Mouse (Mus musculus): ENCODE measurements around the gene Palm3. TPM values are rescaled to one million over a fixed set of nuclear protein-coding genes. Genes with fewer than 3 reads are reported as not detected.
A peak's percentile ranks its signal among the peaks of the same experiment; 100 is the strongest.

Gene Palm3
- total RNA-seq, 2 experiments from 2014 or later = 11.2 to 13.5 TPM

DNA sequence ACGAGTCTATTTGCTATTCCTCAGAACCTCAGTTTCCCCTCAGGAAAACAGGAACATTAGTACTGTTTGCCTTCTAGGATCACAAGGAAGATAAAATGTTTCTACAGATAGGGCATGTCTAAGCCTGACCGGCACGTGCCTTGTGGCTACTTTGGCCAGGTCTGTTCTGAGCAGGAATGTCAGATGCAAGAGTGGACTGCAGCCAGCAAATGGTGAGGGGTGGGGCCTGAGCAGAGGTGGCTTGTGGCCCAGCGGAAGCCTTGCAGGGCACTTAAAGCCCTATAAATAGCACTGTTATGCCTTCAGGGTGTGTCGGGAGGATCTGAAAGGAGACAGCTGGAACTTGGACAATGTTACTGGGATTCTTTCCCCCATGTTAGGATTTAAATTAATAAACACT, 1.8 kb downstream of the Palm3 start:
- no peak for DNase-seq (ENCODE audit: low spot score in 2 of 2)

- no peak for DNase-seq (ENCODE audit: low spot score in 2 of 2)
Measured at GRCm38 (mm10) chr8:84023631-84024030, 2.4 kb downstream of the Palm3 start.

DNA sequence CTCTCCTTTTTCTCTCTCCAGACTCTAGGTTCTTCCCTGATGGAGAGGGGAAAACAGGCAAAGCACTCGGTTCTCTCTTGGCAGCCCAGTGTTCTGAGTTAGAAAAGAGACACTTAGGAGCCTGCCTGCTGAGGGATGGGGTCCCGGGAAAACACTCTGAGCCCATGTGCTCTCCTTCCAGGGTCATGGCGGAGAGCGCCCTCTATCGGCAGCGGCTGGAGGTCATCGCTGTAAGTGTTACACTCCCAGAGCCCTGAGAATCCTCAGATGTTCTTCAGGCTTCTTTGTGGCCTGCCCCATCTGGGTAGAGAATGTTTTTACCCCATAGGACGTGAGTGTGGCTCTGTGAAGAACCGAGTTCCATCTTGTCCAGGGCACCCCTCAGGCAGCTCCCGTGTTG, 2.9 kb downstream of the Palm3 start:
- DNase-seq (ENCODE audit: low spot score in 2 of 2) = peak; percentile 63 to 65

GRCm38 (mm10) chr8:84025863-84026262, 4.6 kb downstream of the Palm3 start:
- peak; percentile 53 to 67 for DNase-seq (ENCODE audit: low spot score in 2 of 2)

GRCm38 (mm10) chr8:84027449-84027848, 6.2 kb downstream of the Palm3 start:
- no peak for DNase-seq (ENCODE audit: low spot score in 2 of 2)

DNA sequence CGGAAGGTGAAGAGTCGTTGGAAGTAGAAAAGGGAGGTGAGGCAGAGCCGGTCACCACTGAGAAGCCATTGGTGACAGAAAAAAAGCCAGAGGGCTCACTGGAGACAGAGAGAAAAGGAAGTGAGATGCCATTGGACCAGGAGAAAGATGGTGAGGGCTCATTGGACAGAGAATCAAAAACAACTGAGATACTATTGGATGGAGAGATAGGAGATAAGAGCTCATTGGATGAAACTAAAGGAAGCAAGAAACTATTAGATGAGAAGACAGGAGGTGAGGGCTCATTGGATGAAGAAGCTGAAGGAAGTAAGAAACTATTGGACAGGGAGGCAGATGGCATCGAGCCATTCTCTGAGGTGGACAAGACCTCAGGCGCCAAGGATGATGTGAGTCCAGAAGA, 8.0 kb downstream of the Palm3 start:
- no peak for DNase-seq (ENCODE audit: low spot score in 2 of 2)

DNA sequence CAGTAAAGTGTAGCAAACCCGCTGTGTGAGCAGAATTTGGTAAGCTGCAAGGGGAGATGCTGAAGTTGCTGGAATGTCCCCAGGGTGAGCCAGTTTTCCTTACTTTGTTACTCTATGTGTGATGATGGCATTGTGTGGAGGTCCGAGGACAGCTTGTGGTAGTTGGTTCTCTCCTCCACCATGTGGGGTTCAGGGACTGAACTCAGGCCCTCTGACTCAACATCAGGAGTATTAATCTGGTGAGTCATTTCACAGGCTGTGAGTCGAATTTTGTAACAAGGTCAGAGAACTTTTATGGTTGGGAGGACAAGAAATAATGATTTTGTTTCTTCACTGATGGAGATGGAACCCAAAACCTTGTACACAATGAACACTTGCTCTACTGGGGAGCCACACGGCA, 11.5 kb downstream of the Palm3 start:
- no peak for DNase-seq (ENCODE audit: low spot score in 2 of 2)

GRCm38 (mm10) chr8:84038015-84038414, 16.7 kb downstream of the Palm3 start:
- DNase-seq (ENCODE audit: low spot score in 2 of 2) = no peak

DNA sequence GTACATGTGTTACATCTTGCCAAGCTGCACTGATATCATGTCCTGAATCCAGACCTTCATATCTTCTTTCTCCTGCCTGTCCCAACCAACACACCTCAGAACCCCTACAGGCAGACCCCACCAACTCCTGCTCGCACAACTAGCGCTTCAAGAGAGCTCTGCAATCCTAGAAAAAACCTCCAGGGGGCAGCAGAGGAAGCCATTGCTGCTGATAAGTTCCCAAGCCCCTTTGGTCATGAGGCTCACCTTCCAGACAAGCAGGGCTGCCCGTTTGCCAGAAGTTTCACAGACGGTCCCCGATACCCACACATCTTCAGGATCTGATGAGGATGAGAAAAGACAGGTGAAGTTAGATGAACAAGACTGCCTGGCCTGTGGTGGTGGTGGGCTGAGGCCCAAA, 17.8 kb downstream of the Palm3 start:
- DNase-seq (ENCODE audit: low spot score in 2 of 2) = peak; percentile 84 to 85

DNA sequence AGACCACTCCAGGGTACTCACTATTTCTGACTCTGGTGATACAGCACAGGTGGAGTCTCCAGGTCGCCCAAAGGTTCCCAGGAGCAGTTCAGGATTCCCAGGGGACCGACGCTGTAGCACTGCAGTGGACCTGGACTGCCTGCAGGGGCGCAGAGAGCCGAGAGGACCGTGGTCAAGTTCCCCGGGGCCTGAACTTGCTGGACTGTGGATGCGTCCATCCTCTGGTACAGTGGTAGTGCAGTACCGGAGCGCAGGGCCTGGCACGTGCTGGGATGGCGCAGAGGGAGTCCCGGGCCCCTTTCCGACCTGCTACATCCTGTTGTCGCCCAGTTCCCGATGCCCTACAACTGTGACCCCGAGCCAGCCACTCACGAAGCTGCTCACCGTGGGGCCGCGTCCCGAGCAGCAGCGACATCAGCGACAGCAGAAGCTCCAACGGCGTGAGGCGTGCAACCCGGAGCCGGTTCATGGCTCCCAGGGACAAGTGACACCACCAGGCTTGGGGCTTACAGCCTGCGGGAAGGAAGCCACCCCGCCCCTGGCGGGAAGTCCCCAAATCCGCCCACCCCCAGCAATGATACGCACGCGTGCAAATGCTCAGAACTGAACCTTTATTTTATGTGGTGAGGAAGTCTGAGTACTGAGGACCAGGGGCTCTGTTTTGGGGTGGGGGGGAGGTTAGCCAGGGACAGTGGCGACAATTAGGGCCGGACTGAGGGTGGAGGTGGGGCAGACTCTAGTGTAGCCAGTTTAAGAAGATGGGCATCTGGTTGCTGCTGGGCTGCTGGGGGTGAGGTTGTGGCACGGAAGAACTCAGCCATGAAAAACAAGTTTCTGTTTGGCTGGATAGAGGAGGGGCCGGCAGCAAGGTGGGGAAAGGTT, 21.0 kb downstream of the Palm3 start, which contains the start of gene Il27ra:
Gene Il27ra (minus strand): TSS at position 524 of the 882 bp plus-strand sequence.
- DNase-seq (ENCODE audit: low spot score in 2 of 2) = peak; percentile 59 to 66

DNA sequence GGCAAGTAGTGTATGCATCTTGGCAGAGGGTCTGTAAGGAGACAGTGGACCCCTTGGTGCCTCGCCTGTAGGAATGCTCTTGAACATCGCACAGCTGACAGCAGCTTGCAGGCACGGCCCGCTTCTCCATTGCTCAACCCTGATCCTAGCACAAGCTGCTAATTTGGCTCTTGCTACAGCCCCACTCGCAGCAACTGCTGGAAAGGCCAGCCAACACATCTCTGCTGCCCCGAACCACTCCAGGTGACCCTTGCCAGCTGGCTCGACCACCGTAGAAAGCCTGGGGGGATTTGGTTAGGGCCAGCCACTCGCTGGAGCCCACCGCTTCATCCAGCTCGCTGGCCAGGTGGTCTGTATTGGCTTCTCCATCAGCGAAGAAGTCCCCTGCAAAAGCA, 21.7 kb downstream of the Palm3 start:
- peak in 1 of 2 experiments; percentile 34 for DNase-seq (ENCODE audit: low spot score in 2 of 2)

- no peak for DNase-seq (ENCODE audit: low spot score in 2 of 2)
Measured at GRCm38 (mm10) chr8:84044103-84044502, 22.8 kb downstream of the Palm3 start.

DNA sequence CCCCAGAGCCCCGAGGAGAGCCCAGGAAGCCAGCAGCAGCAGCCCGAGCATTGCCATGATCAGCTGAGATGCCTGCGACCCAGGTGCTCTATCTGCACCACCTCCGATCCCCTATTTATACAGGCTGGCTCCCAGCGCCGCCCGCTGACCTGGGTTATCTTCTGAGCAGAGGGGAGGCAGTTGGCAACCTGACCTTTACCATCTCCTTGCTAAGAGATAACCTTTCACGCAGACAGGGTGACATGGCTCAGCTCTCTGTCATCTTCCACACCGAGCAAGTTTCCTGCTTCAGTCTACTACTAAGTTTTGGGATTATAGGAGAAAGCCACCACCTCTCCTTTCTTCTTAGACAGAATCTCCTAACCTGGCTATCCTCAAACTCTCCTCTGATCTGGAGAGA, 23.6 kb downstream of the Palm3 start, which contains the start of gene Rln3:
Gene Rln3 (minus strand): TSS at position 101 of the 400 bp plus-strand sequence.
- DNase-seq (ENCODE audit: low spot score in 2 of 2) = no peak

DNA sequence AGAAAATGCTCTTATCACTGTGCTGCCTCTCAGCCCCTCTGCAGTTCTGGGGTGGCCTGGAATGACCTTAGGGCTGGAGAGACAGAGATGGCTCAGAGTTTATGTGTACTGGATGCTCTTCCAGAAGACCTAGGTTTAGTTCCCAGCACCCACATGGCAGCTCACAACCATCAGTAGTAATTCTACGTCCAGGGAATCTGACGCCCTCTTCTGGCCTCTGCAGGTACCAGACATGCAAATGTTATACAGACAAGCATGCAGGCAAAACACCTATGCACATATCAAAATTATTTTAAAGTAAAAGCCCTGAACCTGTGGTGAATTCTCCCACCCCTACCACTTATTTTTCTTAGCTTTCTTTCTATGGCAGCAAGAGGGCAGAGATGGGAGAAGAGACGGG, 25.2 kb downstream of the Palm3 start:
- DNase-seq (ENCODE audit: low spot score in 2 of 2) = no peak

- no peak for DNase-seq (ENCODE audit: low spot score in 2 of 2)
Measured at GRCm38 (mm10) chr8:84048171-84048570, 26.9 kb downstream of the Palm3 start.

- no peak for DNase-seq (ENCODE audit: low spot score in 2 of 2)
Measured at GRCm38 (mm10) chr8:84052746-84053145, 31.5 kb downstream of the Palm3 start.

DNA sequence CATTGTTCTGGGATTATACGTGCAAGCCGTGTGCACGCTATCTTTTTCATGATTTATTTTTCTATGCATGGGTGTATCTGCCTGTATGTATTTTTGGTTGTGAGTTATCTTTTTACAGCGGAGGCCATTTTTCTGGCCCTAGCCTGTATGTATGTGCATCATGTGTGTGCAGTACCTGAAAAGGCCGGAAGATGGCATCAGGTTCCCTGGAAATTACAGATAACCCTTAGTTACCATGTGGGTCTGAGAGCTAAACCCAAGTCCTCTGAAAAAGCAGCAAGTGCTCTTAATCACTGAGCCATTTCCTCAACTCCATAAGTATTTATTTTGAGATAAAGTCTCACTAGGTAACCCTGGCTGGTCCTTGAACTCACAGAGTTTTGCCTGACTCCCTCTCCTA, 32.0 kb downstream of the Palm3 start:
- DNase-seq (ENCODE audit: low spot score in 2 of 2) = no peak

- DNase-seq (ENCODE audit: low spot score in 2 of 2) = no peak
Measured at GRCm38 (mm10) chr8:84057827-84058226, 36.6 kb downstream of the Palm3 start.

DNA sequence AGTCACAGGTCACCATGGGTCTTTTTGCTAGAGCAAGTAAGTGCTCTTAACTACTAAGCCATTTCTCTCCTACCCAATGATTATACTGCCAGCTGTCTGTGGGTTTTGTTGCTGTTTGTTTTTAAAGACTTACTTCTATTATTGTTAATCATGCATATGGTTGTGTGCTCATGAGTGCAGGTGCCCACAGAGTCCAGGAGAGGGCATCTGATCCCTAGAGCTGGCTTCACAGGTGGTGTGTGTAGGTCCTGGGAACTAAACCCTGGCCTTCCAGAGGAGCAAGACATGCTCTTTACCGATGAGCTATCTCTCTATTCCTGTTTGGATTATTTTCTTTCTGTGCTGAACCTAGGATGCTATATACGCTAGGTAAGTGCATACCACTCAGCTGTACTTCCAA, 38.0 kb downstream of the Palm3 start:
- no peak for DNase-seq (ENCODE audit: low spot score in 2 of 2)

GRCm38 (mm10) chr8:84060245-84060644, 39.0 kb downstream of the Palm3 start:
- DNase-seq (ENCODE audit: low spot score in 2 of 2) = no peak

GRCm38 (mm10) chr8:84063861-84064610, 42.8 kb downstream of the Palm3 start:
- DNase-seq (ENCODE audit: low spot score in 2 of 2) = no peak

- no peak for DNase-seq (ENCODE audit: low spot score in 2 of 2)
Measured at GRCm38 (mm10) chr8:84065037-84065436, 43.8 kb downstream of the Palm3 start, which contains the start of gene Gm10643. TSS of gene Gm10643 (minus strand) at chr8:84065137.
